Mouse (Mus musculus) WW6 (cell line): ENCODE results near the gene Psg19.
"Not testable (repeated sequence)": the region's sequence is repeated elsewhere in the genome, so short reads cannot be mapped to it uniquely, and the experiment has no call there.

Source experiments
- DNase-seq: peaks from one replicate; pipeline ENCODE4 v3.0.0-alpha.2; 2013; ENCODE audit warnings: low read depth, low spot score

Psg19 gene

DNA sequence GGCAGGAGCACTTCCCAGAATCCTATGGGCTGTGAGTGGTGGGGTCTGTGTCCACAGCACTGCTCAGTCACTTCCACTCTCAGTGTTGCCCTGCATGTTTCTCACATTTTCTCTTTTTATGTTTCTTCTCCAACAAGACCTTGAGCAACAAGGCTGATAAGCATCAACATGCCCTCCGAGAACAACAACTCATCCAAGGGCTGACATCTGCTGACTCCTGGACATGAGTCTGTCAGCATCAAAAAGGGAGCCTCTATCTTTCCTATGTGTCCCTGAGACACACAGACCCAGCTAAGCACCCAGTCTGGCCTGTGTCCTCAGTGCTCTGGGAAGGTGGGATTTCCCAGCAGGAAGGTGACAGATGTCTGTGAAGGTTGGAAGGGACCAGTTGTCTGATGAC, at the start of gene Psg19:
Gene Psg19, minus strand, starts transcription at position 101 of the 400 bp plus-strand sequence.
- no peak for DNase-seq

DNA sequence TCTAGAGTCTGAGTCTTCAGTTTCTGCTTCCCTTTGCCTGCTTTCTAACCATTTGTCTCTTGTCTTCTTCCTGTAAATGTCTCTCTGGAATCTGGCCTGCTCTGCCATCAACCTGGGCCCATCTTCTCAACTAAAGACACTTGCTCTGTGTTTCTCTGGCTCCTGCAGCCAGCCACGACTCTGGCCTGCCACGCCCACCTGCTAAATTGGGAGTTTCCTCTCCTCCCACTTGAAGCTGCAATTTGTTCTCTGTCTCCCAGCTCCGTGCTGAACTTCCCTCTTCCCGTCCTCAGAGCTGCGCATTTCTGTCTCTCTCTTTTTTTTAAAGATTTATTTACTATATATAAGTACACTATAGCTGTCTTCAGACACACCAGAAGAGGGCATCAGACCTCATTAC, 46.5 kb upstream of the Psg19 start:
- no peak for DNase-seq

DNA sequence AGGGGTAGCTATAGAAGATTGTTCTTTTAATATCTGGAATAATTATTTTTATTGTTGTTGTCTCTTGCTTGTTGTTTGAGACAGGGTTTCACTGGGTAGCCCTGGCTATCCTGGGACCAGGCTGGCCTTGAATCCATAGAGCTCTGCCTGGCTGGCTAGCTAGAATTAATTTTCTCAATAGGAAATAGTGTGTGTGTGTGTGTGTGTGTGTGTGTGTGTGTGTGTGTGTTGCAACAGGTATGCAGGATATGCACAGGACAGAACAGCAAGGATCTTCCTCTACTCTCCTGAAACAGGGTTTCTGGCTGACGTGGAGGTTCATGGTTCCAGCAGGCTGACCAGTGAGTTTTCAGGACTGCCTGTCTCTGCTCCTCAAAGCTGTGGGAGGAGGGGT, 42.9 kb upstream of the Psg19 start:
- DNase-seq = no peak

DNA sequence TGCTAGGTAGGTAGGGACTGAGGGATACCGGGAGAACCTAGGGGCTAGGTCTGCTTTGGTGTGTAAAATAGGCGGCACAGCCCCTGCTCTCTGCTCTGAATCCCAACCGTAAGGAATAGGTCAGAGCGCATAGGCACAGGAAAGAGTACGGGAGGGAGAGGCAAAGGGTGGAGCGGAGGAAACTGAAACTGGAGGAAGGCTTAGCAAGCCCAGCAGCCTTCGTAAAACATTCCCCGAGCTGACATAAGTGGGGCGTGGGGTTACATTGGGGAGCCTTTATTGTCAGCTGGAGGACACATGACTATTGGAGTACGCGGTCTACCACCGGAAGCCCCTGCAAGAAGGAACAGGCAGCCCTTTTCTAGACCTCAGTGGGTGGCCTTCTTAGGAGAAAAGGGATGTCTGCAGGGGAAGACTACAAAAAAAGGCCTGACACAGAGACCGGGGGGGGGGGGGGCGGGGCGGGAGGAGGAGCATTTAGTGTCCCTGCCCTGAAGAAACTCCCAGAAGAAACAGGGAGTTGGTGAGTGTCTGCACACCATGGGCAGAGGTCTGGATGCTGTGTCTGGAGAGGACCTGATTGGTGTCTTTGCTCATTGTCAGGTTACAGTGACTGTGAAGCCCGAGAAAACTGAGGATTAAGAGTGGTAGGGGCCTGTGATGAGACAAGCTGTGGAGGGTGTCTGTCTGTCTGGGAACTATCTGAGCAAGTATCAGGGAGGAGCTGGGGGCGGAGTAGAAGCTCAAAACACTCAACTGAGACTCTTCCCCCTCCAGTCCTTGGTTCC, 42.3 kb upstream of the Psg19 start:
- peak; percentile 33 for DNase-seq

DNA sequence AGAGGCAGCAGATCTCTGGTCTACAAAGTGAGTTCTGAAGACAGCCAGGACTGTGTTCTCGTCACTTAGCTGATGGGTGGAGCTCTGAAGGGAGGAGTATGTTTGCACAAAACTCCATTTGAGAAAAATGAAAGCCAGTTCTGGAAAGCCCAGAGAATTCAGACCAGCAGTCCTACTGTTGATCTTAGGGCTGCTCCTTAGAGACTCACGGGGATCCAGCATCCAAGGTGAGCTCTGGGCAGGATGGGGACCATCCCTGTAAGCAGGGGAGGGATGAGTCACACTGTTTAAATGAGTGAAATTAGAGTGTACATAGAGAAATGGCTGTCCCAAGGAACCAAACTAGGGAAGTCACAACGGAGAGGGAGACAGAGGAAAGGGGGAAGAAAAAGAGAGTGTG, 41.5 kb upstream of the Psg19 start, which contains the start of gene Mill2:
Gene Mill2, plus strand, starts transcription at position 102 of the 400 bp plus-strand sequence.
- DNase-seq = no peak

DNA sequence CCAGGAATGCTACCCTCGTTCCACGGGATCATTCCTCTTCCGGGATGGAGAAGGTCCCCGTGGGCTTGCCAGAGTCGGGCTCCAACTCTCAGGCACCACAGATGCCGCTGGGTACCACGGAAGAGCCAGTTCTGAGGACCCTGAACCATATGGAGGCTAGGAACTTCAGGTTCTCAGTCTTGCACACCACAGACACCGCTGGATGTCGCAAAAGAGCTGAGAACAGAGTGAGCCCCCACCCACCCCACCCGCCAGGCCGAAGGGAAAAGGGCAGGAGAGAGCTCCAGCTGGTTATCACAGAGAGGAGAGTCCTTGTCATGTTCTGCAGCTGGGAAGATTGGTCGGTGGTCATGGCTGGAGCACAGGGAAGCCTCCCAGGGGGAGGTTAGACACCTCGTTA, 34.0 kb upstream of the Psg19 start:
- no peak for DNase-seq

DNA sequence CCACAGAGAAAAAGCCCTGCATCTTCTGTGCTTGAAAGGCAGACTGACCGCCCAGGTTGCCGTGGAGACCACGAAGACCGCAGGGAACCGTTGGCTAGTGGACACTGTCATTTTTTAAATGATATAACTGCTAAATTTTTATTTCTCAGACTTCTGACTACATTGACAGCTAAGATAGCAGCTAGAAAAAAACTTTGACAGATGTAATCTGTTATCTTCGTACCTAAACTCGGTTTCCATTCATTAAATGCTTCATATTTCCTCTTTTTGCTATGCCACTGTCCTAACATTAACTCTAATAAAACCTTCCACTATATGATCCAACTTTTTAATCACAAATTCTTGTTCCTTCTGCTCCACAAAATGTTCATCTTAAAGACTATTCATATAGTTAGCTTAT, 31.2 kb upstream of the Psg19 start:
- DNase-seq = no peak

DNA sequence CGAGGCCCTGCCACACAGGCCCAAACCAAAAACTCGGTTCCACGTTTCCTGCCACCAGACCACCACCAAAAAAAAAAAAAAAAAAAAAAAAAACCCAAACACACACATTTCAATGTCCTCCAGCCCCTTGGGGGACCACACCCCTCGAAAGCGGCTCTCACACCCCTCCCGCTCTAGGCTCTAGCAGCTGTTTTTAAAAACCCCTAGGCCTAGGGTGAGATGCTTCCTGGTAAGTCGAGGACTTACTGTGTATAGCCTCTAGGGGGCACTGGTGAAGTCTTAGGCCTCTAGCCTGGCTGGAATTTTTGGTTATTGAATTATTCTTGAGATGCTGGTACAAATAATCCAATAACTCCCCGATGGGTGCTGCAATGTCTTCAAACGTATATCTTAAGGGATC, 30.3 kb upstream of the Psg19 start:
- peak; percentile 40 for DNase-seq

DNA sequence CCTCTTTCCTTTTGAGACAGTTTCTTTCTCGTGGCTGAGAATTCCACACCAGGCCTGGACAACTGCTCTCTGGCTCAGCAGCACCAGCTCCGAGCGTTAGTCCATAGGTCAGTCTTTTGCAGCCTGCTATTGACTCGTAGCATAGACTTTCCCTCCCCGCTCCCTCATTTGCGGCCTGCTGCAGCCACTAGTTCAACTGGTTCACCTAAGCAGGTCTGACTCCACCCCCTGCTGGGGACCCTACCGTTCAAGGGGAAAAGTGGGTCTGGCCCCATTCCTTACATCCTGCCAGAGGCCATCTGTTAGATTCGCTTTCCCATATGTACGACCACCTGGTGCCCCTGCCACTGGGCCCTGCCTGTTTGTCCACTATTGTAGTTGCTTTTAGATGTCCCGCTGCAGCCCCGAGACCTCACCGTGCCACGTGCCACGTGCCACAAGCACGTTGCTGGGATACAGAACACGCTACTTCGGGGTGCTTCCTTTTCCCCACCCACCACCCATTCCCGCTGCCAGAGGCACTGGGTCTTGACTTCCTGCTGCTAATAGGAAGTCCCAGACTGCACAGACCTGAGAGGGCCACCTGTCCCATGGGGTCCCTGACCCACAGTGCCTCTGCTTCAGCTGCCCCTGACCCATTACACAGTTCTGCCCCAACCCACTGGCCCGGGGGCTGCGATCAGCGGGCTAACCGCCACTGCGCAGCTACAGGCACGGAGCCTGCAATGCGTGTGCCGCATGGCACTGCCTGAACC, 29.6 kb upstream of the Psg19 start:
- DNase-seq = peak; percentile 45

DNA sequence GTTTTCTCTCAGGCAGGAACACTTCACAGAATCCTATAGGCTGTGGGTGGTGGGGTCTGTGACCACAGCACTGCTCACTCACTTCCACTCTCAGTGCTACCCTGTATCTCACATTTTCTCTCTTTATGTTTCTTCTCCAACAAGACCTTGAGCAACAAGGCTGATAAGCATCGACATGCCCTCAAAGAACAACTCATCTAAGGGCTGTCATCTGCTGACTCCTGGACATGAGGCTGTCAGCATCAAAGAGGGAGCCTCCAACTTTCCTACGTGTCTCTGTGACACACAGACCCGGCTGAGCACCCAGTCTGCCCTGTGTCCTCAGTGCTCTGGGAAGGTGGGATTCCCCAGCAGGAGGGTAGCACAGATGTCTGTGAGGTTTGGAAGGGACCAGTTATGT, 23.2 kb upstream of the Psg19 start, which contains the start of gene Psg17:
Gene Psg17, minus strand, starts transcription at position 101 of the 400 bp plus-strand sequence.
- no peak for DNase-seq

DNA sequence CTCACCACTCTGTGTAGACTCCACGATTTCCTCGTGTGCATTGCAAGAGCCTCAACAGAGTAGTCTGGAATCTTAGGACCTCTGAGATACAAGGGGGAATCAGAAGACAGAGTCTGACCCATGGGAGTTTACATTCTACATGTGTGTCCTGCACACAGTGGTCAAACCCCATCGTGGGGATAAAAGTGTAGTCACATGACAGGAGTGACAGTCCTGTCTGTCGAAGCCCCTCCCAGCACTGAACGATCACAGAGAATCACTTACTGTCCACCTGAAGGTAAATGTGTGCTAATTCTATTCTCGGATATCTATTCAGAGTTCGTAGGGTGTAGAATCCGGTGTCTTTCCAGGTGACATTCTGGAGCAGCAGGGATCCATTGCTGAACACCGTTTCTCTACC, 20.0 kb upstream of the Psg19 start:
- no peak for DNase-seq

DNA sequence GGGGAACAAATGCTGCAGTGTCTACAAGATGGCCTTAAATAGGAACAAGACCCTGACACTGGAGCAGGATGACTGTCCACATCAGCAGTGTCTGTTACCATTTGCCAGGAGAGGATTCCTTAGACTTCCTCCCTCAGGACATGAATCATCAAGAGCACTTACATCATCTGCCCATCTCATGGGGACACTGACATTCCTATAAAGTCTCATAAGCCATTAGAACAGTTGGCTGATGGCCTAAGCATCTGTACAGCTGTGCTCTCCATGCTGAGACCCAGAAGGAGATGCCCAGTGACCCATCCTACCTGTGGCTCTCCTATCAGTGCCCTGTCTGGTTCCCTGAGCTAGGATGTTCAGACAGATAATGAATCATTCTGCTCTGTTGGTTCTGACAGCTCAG, 5.2 kb upstream of the Psg19 start:
- DNase-seq = no peak

DNA sequence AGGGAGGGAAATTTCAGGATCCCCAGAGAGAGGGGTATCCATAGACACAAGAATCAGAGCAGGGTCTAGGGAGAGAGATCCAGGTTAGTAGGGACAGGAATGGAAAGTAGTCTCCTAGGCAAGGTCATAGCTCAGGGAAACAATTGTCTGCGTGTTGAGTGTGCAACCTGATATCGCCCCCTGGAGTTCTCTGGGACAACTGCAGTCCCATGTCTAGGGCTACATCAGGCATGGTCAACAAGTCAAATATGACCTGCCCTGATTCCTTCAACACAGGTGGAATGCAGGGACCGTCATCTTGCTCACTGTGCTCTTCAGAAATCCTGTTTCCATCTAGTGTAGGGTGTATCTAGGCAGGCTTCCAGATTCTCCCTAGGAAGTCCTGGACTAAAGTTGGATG, 809 bp upstream of the Psg19 start:
- DNase-seq = peak; percentile 13

DNA sequence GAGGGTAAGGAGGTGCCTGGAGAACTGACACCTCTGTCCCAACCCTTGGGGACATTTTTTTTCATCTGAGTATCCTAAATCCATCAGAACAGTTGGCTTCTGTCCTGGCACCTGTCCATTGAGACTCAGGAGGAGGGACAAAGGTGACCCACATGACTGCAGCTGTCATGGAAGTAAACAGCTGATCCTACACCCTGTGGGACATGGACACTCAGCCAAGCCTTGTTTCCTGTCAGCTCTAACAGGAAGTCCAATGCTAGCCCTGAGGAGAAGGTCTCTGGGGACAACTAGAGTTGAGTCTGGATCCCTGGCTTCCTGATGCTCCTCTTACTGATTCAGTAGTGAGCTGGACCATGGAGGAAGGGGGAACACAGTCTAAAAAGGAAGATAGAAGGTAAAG, 7.6 kb downstream of the Psg19 start:
- DNase-seq = not testable (repeated sequence)

DNA sequence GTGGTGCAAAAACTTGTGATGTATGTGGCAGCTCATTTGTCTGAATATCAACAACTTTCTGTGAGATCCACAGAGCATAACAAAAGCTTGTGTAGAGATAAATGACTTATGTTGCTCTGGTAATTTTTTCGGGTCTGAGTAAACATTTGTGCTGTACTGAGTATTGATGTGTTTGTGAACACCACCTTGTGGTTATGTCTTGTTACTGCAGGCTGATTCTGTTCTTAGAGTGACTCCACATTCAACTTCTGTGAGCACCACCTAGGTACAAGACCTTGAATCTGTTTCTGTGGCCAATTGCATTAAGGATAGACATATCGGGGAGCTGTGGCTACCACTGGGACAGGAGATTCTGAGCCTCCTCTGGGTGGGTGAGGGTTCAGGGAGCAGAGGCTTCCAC, 17.0 kb downstream of the Psg19 start:
- DNase-seq = peak; percentile 18

DNA sequence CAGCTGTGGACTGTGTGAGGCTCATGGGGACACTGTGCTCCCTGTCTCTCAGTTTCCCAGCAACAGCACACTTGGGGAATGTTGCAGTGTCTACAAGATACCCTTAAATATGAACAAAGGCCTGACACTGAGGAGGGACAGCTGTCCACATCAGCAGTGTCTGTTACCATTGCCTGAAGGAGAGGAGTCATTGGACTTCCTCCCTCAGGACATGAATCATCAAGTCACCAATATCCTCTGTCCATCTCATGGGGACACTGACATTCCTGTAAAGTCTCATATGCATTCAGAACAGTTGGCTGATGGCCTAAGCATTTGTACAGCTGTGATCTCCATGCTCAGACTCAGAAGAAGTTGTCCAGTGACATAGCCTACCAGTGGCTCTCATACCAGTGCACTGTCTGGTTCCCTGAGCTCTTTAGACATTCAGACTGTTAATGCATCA, 19.0 kb downstream of the Psg19 start:
- DNase-seq = no peak

DNA sequence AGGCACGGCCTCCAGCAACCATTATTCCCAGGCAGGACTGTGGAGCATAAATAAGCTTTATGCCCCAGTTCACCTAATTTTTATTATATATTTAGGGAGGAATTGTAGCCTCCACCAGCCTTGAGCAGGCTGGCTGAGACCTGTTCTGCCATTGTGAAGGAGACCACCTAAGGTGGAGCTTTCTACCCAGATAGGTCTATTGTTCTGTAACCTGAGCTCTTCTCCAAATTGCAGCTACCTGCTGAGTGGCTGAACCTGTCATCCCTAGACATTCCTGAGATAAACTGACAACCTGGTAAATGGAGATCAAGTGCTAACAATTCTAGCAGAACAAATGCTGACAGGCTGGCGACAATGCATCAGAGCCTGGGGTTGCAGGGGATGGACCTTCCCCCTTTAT, 35.4 kb downstream of the Psg19 start:
- DNase-seq = not testable (repeated sequence)

DNA sequence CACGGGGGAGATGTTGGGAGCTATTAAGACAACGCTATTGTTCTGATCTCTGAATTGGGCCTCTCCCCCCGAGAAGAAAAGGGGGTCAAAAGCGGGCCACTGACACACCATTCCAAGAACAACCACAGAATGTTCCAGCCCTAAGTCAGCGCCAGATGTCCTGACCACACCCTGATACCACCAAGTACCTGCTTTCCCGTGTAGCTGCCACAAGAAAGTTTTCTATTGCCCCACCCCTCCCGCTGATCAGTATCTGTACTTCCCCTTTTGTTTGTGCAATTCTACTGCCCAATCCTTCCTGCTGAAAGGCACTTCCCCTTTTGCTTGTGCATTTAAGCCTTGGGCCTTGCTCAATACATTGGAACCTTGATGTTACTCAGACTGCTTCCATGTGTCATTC, 38.2 kb downstream of the Psg19 start:
- not testable (repeated sequence) for DNase-seq

DNA sequence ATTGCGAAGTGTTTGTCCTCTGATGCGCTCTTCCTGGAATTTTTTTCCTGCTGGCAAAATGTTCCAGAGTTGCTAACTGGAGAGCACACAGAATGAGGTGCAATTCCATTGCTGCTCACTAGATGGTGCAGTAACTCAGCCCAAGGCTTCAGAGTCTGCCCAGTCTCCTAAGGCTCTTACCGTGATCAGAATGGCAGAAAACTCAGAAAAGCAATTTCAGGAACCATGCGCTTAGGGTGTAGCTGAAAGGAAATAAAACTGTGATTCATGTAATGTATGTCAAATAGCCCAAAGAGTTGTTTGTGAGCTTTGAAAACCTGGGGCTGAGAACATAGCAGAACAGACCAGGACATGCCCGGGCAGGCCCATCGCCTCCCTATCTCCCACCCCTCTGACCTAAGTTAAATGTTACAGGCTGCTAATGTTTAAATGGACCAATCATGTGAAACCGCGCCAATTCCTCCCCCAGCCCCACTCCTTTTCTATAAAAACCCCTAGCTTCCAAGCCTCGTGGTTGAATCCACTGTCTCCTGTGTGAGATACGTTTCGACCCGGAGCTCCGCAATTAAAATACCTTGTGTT, 48.3 kb downstream of the Psg19 start:
- not testable (repeated sequence) for DNase-seq

DNA sequence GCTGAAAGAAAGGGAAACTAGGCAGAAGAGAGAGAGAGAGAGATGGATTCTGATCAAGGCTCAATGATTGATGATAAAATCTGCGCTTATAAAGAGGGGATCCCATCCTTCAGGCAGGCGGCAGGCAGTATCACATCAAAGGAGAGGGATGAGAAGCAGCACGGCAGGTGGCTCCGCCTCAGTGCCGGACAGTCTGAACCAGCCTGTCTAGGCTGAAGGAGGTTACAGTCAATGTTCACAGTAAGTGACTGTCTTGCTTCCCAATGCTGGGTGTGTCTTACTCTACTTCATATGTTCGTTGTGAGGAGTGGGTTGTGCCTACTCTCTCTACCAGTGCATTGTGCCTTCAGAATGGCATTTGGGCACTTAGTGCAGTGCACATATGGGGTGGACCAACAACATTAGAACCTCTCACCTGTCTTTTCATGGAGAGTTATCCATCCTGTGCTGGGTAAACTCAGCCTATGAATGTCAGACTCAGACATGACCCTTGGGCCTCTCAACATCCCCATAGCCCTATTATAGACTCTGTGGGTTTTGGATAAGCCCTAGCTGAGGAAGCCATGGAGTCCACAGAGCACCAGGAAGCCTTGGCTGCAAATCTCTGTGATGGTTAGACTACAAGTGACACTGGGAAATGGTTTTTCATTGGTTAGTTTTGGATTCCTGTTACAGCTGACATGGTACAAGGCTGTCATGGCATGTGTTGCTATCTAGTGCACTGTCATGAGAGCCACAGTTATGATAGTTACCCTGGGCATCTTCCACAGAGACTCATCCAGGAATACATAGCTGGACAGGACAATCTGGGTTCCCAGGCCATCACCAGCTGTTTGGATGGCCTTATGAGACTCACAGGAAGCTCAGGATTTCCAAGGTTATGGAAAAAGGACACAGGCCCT, 49.1 kb downstream of the Psg19 start:
- DNase-seq = no peak

DNA sequence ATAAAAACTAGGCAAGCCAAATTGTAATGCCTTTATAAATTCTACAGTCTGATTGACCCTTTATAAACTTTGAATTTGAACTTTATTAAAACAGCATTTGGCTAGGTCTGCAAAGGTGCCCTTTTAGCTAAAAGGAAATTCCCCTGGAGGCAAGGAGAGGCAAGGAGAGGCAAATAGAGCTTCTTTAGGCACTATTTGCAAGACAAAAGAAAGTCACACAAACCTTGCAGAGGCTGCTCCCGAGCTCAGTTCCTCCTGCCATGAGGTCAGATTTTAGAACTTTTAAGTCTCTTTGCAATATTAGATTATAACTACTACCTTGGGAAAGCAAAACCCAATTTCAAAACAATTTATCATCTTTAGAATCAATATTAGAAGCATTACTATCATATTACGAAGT, 50.9 kb downstream of the Psg19 start:
- DNase-seq = not testable (repeated sequence)
